Mouse (Mus musculus): ENCODE measurements at regions not wholly inside any gene's neighbourhood (a gene's known extent, or its start where the extent isn't known, plus 50 kb on each side); places are given as distances from the start of the nearest gene placed in this dataset.

DNA sequence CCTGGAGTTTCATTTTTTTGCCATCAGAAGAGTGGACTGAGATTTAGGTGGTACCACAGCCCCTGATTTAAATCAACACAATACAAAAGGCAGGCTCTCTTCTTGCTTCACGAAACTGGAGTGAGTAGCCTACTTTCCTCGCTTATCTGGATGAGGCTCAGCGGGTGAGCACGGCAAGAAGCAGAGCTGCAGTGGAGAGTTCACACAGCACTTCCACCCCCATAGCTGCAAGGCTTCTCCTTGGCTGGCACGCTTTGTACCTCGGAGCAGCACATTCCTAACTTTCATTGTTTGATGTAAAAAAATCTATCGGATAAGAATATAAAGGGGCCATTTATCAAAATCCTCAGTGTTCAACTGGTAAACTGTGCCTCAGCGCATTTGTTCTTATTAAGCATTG is 72.8 kb upstream of the Agbl1 start:
- DNase-seq = no peak

DNA sequence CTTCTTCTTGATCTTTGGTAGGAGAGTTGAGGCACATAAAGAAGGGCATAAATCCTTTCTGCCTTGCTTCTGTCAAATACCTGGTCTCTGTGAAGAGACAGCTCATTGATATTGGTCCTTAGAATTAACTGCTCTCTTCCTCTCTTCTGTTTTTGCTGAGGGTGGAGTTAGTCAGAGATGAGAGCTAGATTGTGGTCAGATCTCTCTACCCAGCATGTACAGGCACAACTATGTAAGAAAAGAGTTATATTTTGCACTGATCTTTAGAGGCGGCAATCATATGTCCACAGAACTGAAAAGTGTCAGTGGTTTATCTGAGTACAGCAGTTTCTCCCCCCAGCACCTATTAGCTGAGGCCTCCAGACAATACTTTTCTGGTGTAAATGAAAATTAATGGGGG is 65.5 kb upstream of the Agbl1 start:
- no peak for DNase-seq

DNA sequence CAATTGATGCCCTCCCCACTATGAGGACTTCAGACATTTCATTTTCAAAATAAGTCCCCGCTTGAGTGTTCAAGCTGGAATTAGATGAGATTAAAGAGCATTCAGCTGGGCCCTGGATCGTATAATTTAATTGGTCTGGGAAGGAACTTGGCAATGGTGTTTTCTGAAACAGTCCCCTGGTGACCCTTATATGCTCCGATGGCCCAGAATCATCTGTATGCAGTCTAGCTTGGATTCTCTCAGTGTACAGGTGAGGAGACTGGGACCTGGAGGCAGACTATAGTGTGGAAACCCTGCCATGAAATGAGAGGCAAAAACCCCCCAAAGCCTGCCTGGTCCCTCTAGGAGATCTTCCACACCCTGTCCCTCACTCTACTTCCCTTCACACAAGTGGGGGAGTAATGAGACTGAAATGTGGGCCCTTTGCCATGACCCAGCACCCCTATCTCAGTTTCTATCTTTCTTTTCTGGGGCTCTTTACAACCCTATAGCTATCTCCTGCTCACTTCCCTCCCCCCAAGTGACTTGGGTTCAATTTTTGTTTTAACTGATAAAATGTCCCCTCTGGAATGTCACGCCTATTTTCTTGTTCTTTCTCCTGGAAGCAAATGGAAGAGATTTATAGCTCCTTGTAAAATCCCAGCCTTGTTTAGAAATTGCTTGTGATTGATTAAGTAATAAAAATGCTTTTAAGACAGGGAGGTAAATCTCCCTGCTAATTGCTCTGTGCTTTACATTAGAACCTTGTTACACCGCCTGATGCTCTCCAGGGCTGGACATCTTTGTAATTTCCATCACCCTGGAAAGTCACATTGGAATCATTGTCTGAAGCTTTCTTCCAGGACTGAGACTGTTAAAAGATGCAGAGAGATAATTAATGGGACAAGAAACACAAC is 64.7 kb upstream of the Agbl1 start:
- no peak for DNase-seq

DNA sequence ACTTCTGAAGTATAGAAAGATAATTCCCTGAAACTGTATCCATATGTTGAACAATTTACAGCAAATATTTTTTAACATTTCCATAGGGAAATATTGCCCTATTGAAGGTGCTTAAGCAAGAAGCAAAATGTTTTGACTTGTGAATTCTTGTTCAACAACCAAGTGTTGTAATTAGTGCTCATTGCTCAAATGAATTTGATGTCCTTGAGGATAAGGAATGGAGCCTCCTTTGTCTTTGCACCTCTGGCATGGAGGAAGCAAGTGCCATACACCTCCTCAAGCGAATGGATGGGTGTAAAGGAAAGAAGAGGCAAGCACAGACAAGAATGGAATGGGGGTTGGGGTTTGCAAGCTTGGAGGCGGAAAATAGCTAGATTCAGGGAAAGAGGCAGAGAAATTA is 59.2 kb upstream of the Agbl1 start:
- no peak for DNase-seq

DNA sequence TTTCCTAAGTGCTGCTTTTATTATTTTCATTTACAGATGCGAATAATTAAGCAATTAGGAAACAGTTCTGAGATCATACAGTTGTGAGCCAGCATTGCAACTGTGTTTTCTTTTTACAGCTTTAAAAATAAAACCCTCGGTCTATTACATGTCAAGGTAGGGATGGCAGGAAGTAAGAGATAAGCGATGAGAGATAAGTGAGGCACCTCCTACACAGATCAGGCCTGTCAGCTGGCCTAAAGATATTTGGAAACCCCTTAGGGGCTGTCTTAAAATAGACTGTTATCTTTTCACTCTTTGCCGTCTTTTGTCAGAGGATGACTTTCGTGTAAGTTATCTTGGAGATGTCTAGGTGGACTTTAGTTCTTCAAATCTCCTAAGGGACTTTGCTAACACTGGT is 53.5 kb upstream of the Agbl1 start:
- no peak for DNase-seq

DNA sequence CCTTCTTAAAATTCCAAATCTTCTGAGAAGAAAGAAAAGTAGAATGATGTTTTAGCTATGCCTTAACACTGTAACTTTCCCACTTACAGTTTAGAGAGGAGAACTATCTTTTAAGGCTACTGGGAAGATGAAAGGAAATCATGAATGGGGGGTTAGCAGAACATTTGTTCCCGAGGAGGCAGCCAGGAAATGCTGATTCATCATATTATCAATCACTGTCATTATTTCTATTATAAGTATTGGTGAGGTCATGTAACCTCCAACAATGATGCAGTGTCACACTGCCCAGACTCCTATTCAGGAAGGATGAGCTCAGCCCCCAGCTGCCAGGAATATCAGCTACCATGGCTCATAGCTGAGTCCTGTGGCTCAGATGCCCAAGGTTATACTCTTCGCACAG is 52.3 kb upstream of the Agbl1 start:
- no peak for DNase-seq
